Mouse (Mus musculus) limb, embryonic 13.5 days (tissue): ENCODE measurements around the gene Khdrbs1. TPM values are rescaled to one million over a fixed set of nuclear protein-coding genes. Genes with fewer than 3 reads are reported as not detected.

Source experiments
- ATAC-seq: fragments of 200-750 bp; cut with Nextera tagmentation; 2 replicates; pipeline ENCODE4 v1.8.0; 2017; ENCODE audit warnings: low read depth, moderate number of reproducible peaks, moderate TSS enrichment; ENCODE audit not compliant: low FRiP score
- H3K27ac ChIP-seq: fragments of 300-500 bp; sonication (generic); 2 replicates; pipeline ENCODE4 v1.5.1; 2015; ENCODE audit warnings: inconsistent platforms, mild to moderate bottlenecking, moderate library complexity
- H3K27me3 ChIP-seq: fragments of 300-500 bp; sonication (generic); 2 replicates; pipeline ENCODE4 v1.6.1; 2015; ENCODE audit warnings: mild to moderate bottlenecking, inconsistent platforms
- H3K36me3 ChIP-seq: fragments of 300-500 bp; sonication (generic); 2 replicates; pipeline ENCODE4 v1.6.1; 2015; ENCODE audit warnings: inconsistent platforms, mild to moderate bottlenecking, moderate library complexity
- H3K4me1 ChIP-seq: fragments of 300-500 bp; sonication (generic); 2 replicates; pipeline ENCODE4 v1.6.1; 2015; ENCODE audit warnings: inconsistent platforms
- H3K4me2 ChIP-seq: fragments of 300-500 bp; sonication (generic); replicated peaks from 2 replicates; pipeline ENCODE4 v1.6.1; 2015; ENCODE audit warnings: inconsistent platforms, mild to moderate bottlenecking, moderate library complexity
- H3K4me3 ChIP-seq: fragments of 300-500 bp; sonication (generic); 2 replicates; pipeline ENCODE4 v1.5.1; 2015; ENCODE audit warnings: moderate library complexity, mild to moderate bottlenecking, inconsistent platforms
- H3K9ac ChIP-seq: fragments of 300-500 bp; sonication (generic); 2 replicates; pipeline ENCODE4 v1.6.1; 2015; ENCODE audit warnings: mild to moderate bottlenecking, inconsistent platforms
- H3K9me3 ChIP-seq: fragments of 300-500 bp; sonication (generic); 2 replicates; pipeline ENCODE4 v1.6.1; 2016; ENCODE audit warnings: inconsistent platforms
- WGBS: fragments of 180-500 bp; shearing (Covaris S2); methylation state at CpG from one replicate; pipeline ENCODE4 v1.1.7; 2015; 5-methylcytosine and 5-hydroxymethylcytosine counted together
- polyA plus RNA-seq: library from polyadenylated mRNA; unstranded; fragments of >200 nt; fragmentation: Nextera tagmentation; extraction: Ambion mirVana; gene quantifications from 2 replicates; pipeline ENCODE4 v1.2.1, GENCODE M21; 2015

Gene Khdrbs1
- polyA plus RNA-seq, result 145 and 149 TPM in 2 replicates

DNA sequence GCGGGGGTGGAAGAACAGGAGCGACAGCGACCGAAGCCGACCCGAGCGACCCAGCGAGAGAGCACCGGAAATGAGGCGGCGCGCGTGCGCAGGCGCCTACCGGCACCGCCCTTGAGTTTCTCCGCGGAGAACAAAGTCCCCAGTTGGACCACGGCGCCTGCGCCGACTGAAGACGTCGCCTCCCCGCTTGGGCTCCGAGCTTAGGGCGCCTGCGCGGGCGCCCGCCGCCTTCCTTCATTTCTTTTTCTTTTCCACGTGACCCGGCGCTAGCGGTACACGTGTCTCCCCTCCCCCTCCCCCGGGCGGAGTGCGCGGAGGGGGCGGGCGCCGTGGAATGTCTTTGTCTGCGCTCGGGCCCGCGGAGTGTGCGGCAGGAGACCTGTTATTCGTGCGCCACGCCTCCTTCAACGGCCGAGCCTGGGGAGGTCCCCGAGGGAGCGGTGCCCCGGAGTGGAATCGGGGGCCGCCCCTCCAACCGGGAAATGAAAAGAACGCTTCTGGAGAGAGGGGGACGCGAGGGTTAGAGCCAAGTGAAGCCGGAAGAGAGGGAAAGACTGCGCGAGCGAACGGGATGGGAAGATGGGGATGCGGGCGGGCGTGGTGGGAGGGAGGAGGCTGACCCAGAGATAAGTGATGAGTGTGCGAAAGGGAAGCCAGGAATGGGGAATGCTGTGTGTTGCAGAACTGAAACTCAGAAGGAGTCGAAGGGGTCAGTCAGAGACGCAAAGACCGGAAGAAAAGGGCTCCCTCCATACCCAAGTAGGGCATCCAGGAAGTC is at the start of gene Khdrbs1:
TSS of gene Khdrbs1 (minus strand) at position 72 of the 778 bp plus-strand sequence.
- H3K27ac ChIP-seq, result peak within 1 kb of the TSS; percentile 99
- peaks cover under 1% of the 10 kb centered on the region; the same call in 1 of the 2 replicates for H3K36me3 ChIP-seq
- no peaks in the 10 kb centered on the region for H3K9me3 ChIP-seq
- peaks cover 33% of the 10 kb centered on the region for H3K4me1 ChIP-seq
- peak within 1 kb of the TSS; percentile 100 for H3K4me3 ChIP-seq
- peak within 1 kb of the TSS; percentile 80 for H3K4me2 ChIP-seq
- peak within 1 kb of the TSS; percentile 100 for H3K9ac ChIP-seq
- H3K27me3 ChIP-seq, result no peaks in the 10 kb centered on the region
- under 1% methylated on average over 64 of the region's 76 CpGs for WGBS
- ATAC-seq, result peak; percentile 93

DNA sequence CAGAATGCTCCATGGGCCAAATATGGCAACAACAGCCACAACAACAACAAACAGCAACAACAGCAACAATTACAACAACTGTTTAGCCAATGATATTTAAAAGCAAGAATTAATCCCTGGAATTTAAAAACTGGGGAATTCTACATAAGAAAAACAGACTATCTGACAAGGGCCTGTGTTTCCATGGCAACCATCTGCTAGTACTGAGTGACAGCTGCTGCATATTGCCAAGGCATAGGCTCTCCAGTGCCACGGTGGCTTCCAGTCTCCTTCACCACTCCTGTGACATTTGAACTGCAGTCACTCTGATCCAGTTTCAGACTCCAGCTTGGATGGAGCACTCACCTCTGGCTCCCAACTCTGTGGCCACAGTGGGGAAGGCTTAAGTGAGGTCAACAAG is 49.3 kb upstream of the Khdrbs1 start:
- Histone ChIP-seq H3K36me3 (no peaks in the 10 kb centered on the region), H3K4me3 (no peak overlapping the region), H3K9ac (no peak overlapping the region), H3K4me2 (no peak overlapping the region), H3K27me3 (no peaks in the 10 kb centered on the region), H3K4me1 (peaks cover 46% of the 10 kb centered on the region), H3K27ac (no peak overlapping the region), H3K9me3 (no peaks in the 10 kb centered on the region)
- no peak for ATAC-seq
- WGBS, result 30% methylated on average over 1 of the region's 1 CpGs

DNA sequence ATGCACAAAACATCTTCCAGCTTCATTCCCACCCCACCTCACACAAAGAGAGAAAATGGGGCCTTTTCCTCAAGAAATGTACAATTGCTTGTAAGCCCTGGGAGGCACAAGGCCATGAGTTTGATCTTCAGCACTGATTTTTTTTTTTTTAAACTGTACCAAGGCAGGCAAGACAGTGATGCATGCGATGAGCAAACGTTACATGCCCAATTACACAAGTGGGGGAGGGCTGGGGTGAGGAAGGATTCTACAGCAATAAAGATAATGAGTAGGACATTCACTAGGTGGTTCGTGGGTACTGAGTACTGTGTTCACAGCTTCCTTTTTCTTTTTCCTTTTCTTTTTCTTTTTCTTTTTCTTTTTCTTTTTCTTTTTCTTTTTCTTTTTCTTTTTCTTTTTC is 48.4 kb upstream of the Khdrbs1 start:
- 65% methylated on average over 3 of the region's 3 CpGs for WGBS
- ATAC-seq, result no peak
- no peak overlapping the region for H3K4me3 ChIP-seq
- no peaks in the 10 kb centered on the region for H3K27me3 ChIP-seq
- H3K27ac ChIP-seq, result no peak overlapping the region
- no peaks in the 10 kb centered on the region for H3K36me3 ChIP-seq
- peaks cover 37% of the 10 kb centered on the region for H3K4me1 ChIP-seq
- no peak overlapping the region for H3K4me2 ChIP-seq
- no peaks in the 10 kb centered on the region for H3K9me3 ChIP-seq
- no peak overlapping the region for H3K9ac ChIP-seq

DNA sequence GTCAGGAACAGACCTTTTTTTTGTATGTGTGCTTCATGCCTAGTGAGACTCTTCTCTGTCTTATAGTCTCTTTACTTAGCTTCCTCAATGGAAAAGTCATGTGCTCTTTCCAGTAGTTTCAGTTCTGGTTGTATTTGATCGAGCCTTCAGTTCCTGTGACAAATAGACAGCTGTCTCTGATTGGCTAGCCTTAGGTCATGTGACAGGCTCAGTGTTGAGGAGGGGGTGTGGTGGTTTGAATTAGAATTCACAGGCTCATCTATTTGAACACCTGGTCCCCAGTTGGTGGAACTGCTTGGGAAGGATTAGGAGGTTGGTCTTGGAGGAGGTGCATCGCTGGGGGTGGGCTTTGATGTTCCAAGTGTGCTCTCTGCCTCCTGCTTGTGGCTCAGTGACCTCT is 47.5 kb upstream of the Khdrbs1 start:
- H3K9ac ChIP-seq, result no peak overlapping the region
- no peaks in the 10 kb centered on the region for H3K36me3 ChIP-seq
- no peak for ATAC-seq
- peaks cover 29% of the 10 kb centered on the region for H3K4me1 ChIP-seq
- no peaks in the 10 kb centered on the region for H3K27me3 ChIP-seq
- no peak overlapping the region for H3K27ac ChIP-seq
- H3K9me3 ChIP-seq, result no peaks in the 10 kb centered on the region
- WGBS, result 91% methylated on average over 2 of the region's 2 CpGs
- no peak overlapping the region for H3K4me3 ChIP-seq
- H3K4me2 ChIP-seq, result no peak overlapping the region

DNA sequence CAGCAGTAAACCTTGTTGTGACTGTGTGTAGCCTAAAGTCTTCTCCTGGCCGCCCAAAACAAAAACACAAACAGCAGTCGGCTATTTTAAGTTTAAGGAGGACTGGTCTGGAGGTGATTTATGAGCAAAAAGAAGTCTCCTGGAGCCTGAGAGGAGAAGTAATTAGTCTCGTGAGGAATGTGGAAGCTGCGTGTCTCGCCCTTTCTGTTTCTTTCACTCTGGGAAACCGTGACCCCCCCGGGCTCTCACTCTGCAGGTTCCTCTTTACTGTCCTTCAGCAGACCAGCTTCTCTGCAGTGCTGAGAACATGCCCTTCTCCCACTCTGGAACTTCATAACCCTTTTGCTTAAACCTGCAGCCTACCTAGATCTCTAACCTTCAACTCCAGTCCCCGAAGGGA is 46.6 kb upstream of the Khdrbs1 start:
- Histone ChIP-seq H3K4me2 (0 out of 2 replicates have a peak overlapping the region, but pooled peaks have one; percentile 3), H3K27ac (0 out of 2 replicates have a peak overlapping the region, but pooled peaks have one; percentile 6), H3K4me1 (peaks cover 21% of the 10 kb centered on the region), H3K9me3 (no peaks in the 10 kb centered on the region), H3K4me3 (no peak overlapping the region), H3K9ac (peak overlapping the region; percentile 25; the same call in 1 of the 2 replicates), H3K27me3 (no peaks in the 10 kb centered on the region), H3K36me3 (no peaks in the 10 kb centered on the region)
- no peak for ATAC-seq
- WGBS, result 17% methylated on average over 8 of the region's 8 CpGs

DNA sequence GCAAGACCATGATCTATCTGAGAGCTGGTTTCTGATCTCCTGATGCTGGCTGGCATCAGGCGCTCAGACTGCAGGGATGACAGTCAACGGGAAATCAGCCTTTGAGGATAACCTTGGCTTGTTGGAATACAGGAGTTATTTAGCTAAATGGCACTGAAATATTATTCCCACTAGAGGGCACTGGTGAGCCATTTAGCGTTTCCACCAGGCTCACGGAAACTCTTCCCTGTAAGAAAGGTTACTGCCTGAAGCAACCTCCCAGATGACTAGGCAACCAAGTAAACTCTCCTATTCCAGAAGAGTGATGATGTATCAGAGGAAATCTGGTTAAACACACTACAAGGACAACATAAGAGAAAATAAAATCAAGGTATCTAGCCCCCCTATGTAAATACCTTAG is 43.1 kb upstream of the Khdrbs1 start:
- peak; percentile 48; the same call in 1 of the 2 replicates for ATAC-seq
- no peak overlapping the region for H3K4me3 ChIP-seq
- no peak overlapping the region for H3K27ac ChIP-seq
- 3% methylated on average over 4 of the region's 4 CpGs for WGBS
- H3K4me2 ChIP-seq, result no peak overlapping the region
- peaks cover 26% of the 10 kb centered on the region for H3K4me1 ChIP-seq
- no peak overlapping the region for H3K9ac ChIP-seq
- no peaks in the 10 kb centered on the region for H3K27me3 ChIP-seq
- no peaks in the 10 kb centered on the region for H3K9me3 ChIP-seq
- H3K36me3 ChIP-seq, result no peaks in the 10 kb centered on the region

DNA sequence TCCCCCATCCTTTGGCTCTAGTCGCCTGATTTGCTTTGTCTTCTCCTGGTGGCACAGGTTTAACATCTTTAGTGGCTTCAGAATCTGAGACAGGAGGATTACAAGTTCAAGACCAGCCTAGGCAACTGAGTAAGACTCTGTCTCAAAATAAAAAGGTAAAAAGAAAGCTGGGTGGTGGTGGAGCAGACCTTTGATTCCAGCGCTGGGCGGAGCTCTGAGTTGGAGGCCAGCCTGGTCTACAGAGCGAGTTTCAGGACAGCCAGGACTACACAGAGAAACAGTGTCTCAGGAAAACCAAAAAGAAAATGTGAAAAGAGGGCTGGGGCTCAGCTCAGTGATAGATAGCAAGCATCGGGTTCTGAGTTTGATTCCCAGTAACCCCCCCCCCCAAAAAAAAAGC is 41.4 kb upstream of the Khdrbs1 start:
- Histone ChIP-seq H3K27me3 (no peaks in the 10 kb centered on the region), H3K4me1 (peaks cover 21% of the 10 kb centered on the region), H3K9ac (no peak overlapping the region), H3K4me3 (no peak overlapping the region), H3K9me3 (no peaks in the 10 kb centered on the region), H3K36me3 (no peaks in the 10 kb centered on the region), H3K27ac (no peak overlapping the region), H3K4me2 (no peak overlapping the region)
- no peak for ATAC-seq
- WGBS, result 90% methylated on average over 5 of the region's 5 CpGs

DNA sequence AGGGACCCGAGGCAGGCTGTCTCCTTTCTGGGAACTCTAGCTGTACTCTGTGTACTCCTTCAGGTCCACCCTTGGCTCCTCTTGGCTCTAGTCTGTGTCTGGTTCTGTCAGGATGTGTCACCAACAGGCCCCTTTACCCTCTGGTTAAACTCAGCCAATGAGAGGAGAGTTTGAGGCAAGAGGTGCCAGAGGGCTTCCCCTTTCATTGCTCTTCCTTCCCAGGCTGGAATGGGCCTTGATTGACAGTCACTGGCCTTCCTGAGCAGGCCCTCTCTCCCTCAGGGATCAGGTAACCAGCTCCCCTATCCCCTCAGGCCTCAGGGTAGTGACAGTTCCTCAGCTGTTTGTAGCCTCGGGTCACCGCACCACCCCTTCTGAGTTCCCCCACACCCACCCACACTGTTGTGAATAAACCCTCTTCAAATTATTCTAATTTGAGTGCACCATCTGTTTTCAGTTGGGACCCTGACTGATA is 40.8 kb upstream of the Khdrbs1 start:
- Histone ChIP-seq H3K4me3 (no peak overlapping the region), H3K27me3 (no peaks in the 10 kb centered on the region), H3K27ac (no peak overlapping the region), H3K4me1 (peaks cover 16% of the 10 kb centered on the region), H3K9me3 (no peaks in the 10 kb centered on the region), H3K9ac (no peak overlapping the region), H3K36me3 (no peaks in the 10 kb centered on the region), H3K4me2 (no peak overlapping the region)
- 22% methylated on average over 3 of the region's 3 CpGs for WGBS
- peak; percentile 36; the same call in 1 of the 2 replicates for ATAC-seq

DNA sequence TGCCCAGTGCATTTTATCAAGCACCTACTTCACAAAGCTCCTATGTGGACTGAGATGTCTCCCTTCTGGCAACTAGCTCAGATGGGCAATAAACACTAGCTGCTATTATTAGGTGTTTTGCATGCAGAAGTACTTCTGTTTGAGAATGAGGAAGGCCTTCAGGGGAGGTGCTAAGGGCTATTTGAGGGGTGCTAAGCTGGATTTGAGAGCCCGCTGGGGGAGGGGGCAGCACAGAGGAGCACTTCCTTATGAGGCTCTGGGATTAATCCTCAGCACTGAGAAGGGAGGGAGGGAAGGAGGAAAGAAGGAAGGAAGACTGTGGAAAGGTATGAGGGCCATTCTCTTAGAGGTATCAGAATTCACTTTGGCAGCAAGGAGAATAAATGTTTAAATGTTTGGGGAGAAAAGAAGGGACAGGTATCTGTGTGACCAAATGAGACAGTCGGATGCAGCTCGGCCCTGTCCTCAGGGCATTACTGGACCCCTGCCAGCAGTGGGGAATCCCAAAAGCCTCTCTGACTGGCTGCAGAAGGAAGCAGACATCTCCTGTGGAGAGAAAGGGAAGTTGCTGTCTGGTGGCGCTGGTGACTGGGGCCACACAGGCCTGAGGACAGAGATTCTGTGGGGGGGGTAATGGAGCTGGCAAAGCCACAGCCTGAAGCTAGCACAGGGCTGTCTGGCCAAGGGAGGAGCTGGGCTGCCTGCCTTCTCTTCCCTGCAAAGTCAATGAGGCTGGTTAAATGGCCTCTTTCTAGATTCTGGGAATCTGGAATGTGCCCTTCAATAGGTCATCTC is 40.0 kb upstream of the Khdrbs1 start:
- ATAC-seq, result 0 out of 2 replicates have a peak, but pooled peaks have one; percentile 32
- Histone ChIP-seq H3K36me3 (no peaks in the 10 kb centered on the region), H3K4me3 (no peak overlapping the region), H3K27ac (no peak overlapping the region), H3K27me3 (no peaks in the 10 kb centered on the region), H3K4me2 (no peak overlapping the region), H3K4me1 (peaks cover 16% of the 10 kb centered on the region), H3K9me3 (no peaks in the 10 kb centered on the region), H3K9ac (no peak overlapping the region)
- WGBS, result 25% methylated on average over 4 of the region's 4 CpGs

DNA sequence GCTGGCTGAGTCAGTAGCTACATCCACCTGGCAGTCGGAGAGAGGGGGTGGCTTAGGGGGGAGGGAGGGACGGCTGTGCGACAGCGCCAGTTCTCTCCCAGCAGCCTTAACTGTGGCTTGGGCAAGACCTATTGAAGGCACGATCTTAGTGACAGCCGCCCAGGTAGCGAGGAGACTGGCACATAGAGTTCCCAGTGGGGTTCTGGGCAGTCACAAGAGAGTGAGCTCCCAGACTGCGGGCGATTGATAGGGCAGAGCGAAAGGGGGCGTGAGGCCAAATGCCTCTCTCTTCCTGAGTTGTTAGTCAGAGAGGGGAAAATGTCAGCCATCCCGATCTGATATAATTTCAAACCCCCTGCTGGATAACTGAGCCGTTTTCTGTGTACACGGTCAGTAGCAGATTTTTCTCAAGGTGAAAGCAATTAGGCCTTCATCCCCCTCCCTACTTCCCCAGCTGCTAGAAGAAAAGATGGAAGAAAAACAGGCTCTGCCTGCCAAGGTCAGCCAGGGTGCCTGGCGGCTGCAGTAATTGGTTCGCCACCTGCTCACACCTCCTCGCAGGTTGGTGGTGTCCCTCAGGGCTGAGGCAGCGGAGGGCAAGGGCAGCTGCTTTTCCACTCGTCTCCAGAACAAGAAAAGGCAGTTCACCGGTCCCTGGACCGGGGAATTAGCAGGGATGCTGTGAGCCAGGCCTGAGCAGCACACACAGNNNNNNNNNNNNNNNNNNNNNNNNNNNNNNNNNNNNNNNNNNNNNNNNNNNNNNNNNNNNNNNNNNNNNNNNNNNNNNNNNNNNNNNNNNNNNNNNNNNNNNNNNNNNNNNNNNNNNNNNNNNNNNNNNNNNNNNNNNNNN is 29.8 kb upstream of the Khdrbs1 start:
- WGBS, result 1% methylated on average over 21 of the region's 21 CpGs
- H3K9me3 ChIP-seq, result no peaks in the 10 kb centered on the region
- peak overlapping the region; percentile 59 for H3K4me2 ChIP-seq
- H3K36me3 ChIP-seq, result no peaks in the 10 kb centered on the region
- ATAC-seq, result peak; percentile 85
- peak overlapping the region; percentile 81 for H3K27ac ChIP-seq
- peak overlapping the region; percentile 25; the same call in 1 of the 2 replicates for H3K9ac ChIP-seq
- H3K4me1 ChIP-seq, result peaks cover 33% of the 10 kb centered on the region
- no peaks in the 10 kb centered on the region for H3K27me3 ChIP-seq
- peak overlapping the region; percentile 26 for H3K4me3 ChIP-seq

DNA sequence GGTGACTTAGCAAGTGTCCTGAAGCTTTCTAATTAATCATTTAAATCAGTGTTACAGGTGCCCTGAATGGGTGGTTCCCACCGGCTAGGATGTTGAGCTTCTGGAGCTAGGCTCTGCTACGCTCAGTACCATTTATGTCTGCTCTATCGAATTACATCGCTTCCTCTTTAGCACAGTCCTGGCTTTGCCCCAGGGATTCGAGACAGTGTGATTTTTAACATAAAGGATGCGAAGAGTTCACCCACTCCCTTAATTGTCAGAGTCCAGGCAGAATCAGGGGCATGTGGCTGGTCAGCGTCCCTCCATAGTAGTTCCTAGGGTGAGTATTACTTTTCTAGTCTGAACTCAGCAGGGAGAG is 29.2 kb upstream of the Khdrbs1 start:
- Histone ChIP-seq H3K4me1 (peaks cover 33% of the 10 kb centered on the region), H3K9ac (0 out of 2 replicates have a peak overlapping the region, but pooled peaks have one; percentile 25)

More for the DNA sequence above, 29.2 kb upstream of the Khdrbs1 start:
- ATAC-seq, result no peak
- H3K9me3 ChIP-seq, result no peaks in the 10 kb centered on the region
- H3K27ac ChIP-seq, result peak overlapping the region; percentile 75
- no peaks in the 10 kb centered on the region for H3K36me3 ChIP-seq
- peak overlapping the region; percentile 59 for H3K4me2 ChIP-seq
- WGBS, result 7% methylated on average over 7 of the region's 7 CpGs
- H3K27me3 ChIP-seq, result no peaks in the 10 kb centered on the region
- peak overlapping the region; percentile 26 for H3K4me3 ChIP-seq
